Mouse (Mus musculus): ENCODE measurements at regions not wholly inside any gene's neighbourhood (a gene's known extent, or its start where the extent isn't known, plus 50 kb on each side); places are given as distances from the start of the nearest gene placed in this dataset.

DNA sequence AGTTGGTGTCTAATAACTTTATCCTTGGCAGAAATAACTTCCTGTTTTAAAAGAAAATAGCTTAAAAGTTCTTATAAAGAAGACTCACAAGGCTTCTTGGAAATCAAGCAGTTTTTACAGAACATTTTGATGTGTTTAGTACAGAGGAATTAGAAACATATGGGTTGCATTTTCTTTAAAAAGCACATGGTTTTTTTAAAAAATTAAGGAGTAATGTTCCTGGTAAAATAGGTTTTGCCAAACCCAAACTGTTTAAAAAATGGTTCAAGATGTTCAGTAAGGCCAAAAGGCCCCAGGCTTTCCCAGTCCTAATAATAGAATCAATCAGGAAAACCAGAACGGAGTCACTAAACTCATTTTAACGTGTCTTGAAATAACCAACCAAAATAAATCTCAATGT, 113.5 kb upstream of the Slc35b3 start:
- TF ChIP-seq CTCF (conservative IDR thresholded peaks at IDR 0.05; ENCODE audit: low read length) (no peak), POU5F1 (IDR thresholded peaks at IDR 0.05; ENCODE audit: borderline replicate concordance, low read length) (no peak), NANOG (IDR thresholded peaks at IDR 0.05; ENCODE audit: borderline replicate concordance, low read length) (no peak)

All from E14TG2a.4 (cell line).